Mouse (Mus musculus) naive thymus-derived CD4-positive, alpha-beta T cell, adult 5 months (primary cell): ENCODE data around the gene Olfr74. TPM values are rescaled to one million over a fixed set of nuclear protein-coding genes. Genes with fewer than 3 reads are reported as not detected.

Source experiments
- polyA plus RNA-seq: library from polyadenylated mRNA; unstranded; fragments of 100-300 nt; shearing (Covaris generic); gene quantifications from one replicate; pipeline ENCODE4 v1.2.1, GENCODE M21; 2017

Gene Olfr74
- polyA plus RNA-seq = not detected

GRCm38 (mm10) chr2:87974563-87974962, at the start of gene Olfr74:
Gene Olfr74, minus strand, starts transcription at chr2:87974663.

DNA sequence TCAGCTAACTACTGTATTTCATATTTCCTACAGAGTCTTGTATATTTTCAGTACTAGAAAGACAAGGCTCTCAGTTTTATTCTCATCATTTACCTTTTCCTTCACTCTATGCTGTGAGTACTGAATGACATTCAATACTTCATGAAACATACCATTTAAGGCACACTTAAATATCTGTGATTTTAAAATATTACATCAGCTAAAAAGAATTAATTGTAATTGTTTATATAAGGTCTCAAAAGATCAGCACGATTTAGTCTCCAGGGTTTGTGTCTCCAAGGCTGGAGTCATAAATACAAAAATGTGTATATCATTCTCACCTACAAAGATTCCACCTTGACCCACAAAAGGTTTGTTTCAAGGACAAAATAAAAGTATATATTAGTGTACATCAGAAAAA, 48.0 kb upstream of the Olfr74 start, which contains the start of gene Olfr1161:
Olfr1161 (plus strand) TSS at position 301 of the 400 bp plus-strand sequence.

DNA sequence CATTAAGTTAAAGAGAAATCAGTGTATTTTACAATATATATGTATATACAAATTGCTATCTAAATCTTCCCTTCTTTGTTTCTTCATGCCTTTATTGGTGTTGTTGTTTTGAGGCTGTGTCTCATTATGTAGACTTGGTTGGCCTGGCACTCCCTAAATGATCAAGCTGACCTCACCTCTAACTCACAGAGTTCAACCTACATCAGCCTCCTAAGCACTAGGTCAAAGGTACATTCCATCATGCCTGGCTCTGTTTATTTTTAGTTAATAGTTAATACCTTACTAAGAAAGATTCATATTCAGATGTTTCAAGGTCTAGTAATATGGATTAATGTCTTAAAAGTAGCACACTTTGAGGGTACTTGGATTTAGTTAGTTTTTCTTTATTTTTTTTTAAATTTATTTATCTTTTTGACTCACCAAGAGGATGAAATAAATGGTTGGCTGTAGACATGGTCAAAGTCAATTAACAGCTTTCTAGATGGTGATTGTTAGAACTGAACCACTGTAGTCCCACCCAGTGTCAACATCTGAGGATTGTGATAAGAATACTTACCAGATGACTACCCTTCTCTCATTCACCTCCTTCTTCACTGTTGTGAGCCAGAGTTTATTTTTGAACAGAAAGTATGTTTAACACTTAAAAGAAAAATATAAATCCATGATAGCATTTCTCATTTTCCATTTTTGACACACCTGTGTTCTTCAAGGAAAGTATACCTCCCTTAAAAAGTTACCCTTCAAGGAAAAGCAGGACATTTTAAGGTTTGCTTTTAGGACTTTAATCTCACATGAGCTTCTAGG, 33.3 kb upstream of the Olfr74 start, which contains the start of gene Olfr1160:
Olfr1160 (minus strand) TSS at position 754 of the 804 bp plus-strand sequence.

DNA sequence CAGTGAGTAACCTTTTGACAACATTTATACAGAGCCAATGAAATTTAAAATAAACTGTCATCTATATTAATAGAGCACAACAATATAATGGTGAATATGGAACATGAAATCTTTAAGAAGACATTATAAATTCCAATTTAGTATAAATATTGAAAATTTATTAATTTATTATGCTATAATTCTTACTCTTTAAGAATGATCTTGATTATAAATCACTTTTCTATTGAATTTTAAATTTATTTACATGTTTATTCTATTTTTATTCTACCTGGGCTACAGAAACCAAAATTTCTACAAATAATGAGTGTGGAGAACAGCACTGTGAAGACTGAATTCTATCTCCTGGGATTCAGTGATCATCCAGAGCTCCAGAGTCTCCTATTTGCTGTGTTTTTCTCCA, 15.3 kb upstream of the Olfr74 start, which contains the start of gene Olfr1158:
Olfr1158 (plus strand) TSS at position 301 of the 400 bp plus-strand sequence.

GRCm38 (mm10) chr2:87968199-87968598, 6.3 kb downstream of the Olfr74 start, which contains the start of gene Olfr1157:
Gene Olfr1157, minus strand, starts transcription at chr2:87968299.

DNA sequence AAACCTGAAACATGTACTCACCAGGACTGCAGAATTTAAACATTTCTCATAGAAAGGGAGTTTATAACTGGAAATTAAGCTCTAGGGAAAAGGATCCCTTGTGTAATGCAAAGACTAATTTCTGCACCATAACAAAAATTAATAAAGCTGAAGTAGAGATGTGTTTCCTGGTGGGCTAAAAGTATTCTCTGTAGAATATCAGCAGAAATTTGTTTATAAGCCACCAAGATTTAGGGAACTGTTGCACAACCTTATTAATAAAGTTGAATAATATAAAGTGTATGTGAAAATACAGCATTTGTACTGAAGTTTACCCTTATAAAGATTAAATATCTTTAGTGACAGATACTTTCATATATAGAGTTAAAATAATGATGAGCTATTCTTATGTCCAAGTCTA, 21.5 kb downstream of the Olfr74 start, which contains the start of gene Olfr1156:
Olfr1156 (minus strand) TSS at position 101 of the 400 bp plus-strand sequence.

DNA sequence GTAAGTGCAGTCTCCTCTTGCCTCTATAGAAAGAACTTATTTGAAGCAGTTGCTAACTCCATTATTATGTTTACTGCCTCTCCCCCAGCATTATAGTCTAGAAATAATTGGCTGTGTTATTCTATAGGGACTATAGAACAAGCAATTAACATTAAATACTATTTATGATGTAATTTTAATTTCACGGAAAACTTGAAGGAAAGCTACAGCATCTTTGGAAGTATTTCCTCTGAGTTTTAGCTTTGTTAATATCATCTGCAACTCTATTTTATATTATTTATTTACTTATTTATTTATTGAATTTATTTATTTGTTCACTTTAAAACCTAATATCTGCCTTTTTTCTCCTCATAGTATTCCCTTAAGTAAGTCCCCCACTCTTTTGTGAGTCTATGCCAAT, 29.4 kb downstream of the Olfr74 start, which contains the start of gene Olfr1155:
Olfr1155 (minus strand) TSS at position 101 of the 400 bp plus-strand sequence.

Other genes with a start within 250 kb of the Olfr74 start
- gene Olfr1138, start 234.7 kb downstream of the Olfr74 start, polyA plus RNA-seq = not detected
- gene Olfr1140, start 230.9 kb downstream of the Olfr74 start, polyA plus RNA-seq = not detected
- gene Olfr1141, start 220.7 kb downstream of the Olfr74 start, polyA plus RNA-seq = not detected
- gene Olfr152, start 195.2 kb downstream of the Olfr74 start, polyA plus RNA-seq = not detected
- gene Olfr1143, start 174.1 kb downstream of the Olfr74 start, polyA plus RNA-seq = not detected
- not detected for gene Olfr1145, start 164.8 kb downstream of the Olfr74 start, polyA plus RNA-seq
- not detected for gene Olfr1148, start 144.1 kb downstream of the Olfr74 start, polyA plus RNA-seq
- not detected for gene Olfr1150-ps1, start 130.7 kb downstream of the Olfr74 start, polyA plus RNA-seq
- 0.39 TPM for gene Olfr1151, start 118.8 kb downstream of the Olfr74 start, polyA plus RNA-seq
- gene Olfr1152, start 108.2 kb downstream of the Olfr74 start, polyA plus RNA-seq = 0.07 TPM
- not detected for gene Olfr1153, start 79.7 kb downstream of the Olfr74 start, polyA plus RNA-seq
- gene Olfr1154, start 69.5 kb downstream of the Olfr74 start, polyA plus RNA-seq = not detected
- not detected for gene Olfr1155, start 29.5 kb downstream of the Olfr74 start, polyA plus RNA-seq
- 0.17 TPM for gene Olfr1156, start 21.6 kb downstream of the Olfr74 start, polyA plus RNA-seq
- gene Olfr1157, start 6.4 kb downstream of the Olfr74 start, polyA plus RNA-seq = not detected
- gene Olfr1158, start 15.4 kb upstream of the Olfr74 start, polyA plus RNA-seq = not detected
- gene Olfr1160, start 33.6 kb upstream of the Olfr74 start, polyA plus RNA-seq = 0.05 TPM
- gene Olfr1161, start 48.1 kb upstream of the Olfr74 start, polyA plus RNA-seq = not detected
- not detected for gene Olfr73, start 63.0 kb upstream of the Olfr74 start, polyA plus RNA-seq
- gene Olfr1162, start 76.5 kb upstream of the Olfr74 start, polyA plus RNA-seq = not detected
- gene Olfr1163, start 97.2 kb upstream of the Olfr74 start, polyA plus RNA-seq = not detected
- gene Olfr1164, start 119.3 kb upstream of the Olfr74 start, polyA plus RNA-seq = not detected
- not detected for gene Olfr1166, start 153.6 kb upstream of the Olfr74 start, polyA plus RNA-seq
- 0.10 TPM for gene Olfr1167, start 180.5 kb upstream of the Olfr74 start, polyA plus RNA-seq
- gene Olfr1168, start 207.2 kb upstream of the Olfr74 start, polyA plus RNA-seq = not detected